Mouse (Mus musculus) kidney, adult 8-10 months (tissue): ENCODE results near the gene Fbxo47.
A peak's percentile ranks its signal among the peaks of the same experiment; 100 is the strongest.

Source experiments
- DNase-seq, 2 experiments: peaks; one replicate each; pipeline ENCODE4 v3.0.0; 2022

Gene Fbxo47

DNA sequence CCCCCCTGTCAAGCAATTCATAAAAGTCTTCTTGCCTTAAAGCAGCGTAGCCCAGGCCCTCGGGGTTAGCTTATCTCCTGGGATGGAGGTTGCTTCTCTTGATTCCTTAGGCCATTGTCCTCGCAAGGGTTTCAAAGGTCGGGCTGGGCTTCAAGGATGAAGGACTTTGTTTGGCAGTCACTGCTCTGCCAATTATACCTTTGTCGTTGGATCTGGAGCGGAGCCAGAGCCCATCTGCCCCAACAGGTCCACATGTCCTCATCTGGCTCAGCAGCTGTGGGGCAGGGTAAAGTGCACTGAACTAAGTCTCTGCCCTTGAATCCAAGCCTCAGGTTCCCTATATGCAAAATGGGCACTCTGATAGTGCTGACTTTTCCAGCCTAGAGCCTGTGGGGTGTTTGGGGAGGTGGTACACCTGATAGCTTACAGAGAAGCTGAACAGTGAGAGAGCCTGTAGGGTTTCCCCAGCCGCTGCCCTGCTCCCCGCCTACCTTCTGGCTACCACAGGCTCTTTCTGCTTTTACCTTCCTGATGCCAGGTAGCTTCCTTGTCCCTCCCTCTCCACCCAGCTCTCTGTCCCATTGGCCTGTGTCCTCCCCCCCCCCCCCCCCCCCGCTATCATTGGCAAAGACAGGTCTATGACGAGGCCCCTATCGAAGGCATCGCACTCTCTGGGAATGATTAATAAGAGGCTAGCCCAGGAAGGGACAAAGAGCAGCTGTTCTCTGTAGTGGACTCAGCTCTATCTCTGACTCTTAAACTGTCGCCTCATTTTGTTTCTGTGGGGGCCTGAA is 72.2 kb downstream of the Fbxo47 start:
- peak; percentile 90 to 91 for DNase-seq

DNA sequence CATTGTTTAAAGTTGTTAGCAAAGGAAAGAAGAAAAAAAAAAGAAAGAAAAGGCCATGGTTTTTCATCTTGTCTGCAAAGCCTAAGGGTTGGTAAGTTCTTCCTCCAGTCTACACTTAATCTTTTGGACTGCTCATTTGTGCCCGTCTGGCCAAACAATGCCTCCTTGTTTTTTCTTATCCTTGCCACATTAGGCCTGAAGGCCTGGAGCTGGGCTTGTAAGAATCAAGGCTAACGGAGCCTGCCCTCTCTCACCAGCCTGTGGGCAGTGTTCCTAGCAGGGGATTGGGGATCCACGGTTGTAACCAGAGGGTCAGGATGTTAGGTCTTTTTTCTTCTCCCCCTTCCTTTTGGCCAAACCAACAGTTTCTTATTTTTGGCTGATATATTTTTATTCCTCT is 73.0 kb downstream of the Fbxo47 start:
- DNase-seq, result no peak

DNA sequence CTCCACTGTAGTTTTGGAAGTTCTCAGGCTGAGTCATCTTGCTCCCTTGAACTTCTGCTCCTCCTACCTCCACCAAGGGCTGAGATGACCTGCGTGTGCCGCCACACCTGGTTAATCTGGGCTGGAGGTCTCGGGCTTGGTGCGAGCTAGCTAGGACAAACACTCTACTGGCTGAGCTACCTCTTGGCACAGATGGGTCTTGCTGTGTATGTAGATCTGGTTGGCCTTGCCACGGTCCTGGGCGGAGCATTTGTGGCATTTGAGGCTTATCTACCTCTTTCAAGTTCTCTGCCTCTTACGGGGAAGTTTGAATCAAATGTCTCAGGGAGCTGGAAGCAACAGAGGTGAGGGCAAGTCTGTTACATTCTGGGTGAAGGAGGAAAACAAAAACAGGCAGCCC is 73.6 kb downstream of the Fbxo47 start:
- DNase-seq, result peak in 1 of 2 experiments; percentile 51

DNA sequence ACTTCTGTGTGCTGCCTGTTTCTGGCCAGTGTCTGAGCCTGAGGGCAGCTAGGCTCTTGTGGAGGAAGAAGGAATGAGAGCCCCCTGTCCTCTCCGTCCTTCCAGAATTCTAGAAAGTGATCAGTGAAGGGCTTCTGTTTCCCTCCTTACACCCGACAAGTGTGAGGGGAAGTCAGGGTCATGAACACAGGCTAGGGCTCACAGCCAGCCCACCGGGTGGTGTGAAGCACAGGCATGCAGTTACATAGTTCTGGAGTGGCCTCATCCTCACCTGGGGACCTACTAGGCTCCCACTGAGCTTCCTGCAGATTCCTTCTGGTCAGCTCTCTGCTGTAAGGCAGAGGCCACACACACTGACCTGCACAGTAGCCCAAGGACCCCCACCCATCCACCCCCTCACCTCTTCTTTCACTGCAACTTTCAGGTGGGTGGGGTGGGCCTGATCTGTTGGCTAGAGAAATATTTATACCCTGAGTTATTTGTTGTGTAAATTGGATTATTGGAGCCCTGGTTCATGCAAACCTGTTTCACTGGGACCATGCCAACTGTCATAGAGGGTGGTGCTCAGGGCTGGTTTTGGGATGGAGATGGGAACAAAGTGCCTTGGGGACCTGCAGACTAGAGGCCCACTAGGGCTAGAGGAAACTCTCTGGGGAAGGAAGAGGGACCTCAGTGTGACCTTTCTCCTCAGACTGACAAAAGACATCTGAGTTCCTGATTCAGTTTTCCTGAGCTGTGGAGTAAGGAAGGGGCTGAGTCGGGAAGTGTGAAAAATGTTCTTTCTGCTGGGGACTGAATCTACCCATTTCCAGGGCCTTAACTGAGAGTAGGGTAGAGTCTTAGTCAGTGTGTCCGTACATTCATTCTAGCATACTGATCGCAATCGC is 74.5 kb downstream of the Fbxo47 start:
- DNase-seq, result no peak

DNA sequence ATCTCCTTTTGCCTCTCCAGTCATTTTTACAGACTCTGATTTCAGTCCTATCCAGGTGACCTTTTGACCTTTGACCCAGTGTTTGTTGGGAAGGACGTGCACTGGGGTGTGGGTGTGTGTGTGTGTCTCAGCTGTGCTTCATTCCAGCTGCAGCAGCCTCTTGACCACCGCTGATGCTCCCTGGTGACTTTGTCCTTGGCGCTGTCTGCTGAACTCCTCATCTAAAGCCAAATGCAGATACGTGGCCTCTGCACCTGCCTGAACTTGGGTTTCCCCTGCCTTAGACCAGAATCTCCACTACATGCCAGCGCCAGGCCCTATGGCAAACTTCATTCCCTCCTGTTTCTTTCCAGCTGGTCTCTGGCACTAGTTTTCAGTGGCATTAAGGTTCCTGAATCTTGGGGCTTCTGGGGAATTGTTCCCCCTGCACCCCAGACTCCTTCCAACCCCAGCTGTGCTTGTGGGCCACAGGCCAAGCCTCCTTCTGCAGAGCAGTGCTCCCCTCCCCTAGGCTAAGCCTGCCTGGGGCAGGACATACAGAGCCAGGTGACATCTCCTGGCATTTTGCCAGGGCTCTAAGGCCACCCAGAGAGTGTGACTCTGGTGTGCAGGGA is 75.2 kb downstream of the Fbxo47 start:
- peak in 1 of 2 experiments; percentile 46 for DNase-seq

DNA sequence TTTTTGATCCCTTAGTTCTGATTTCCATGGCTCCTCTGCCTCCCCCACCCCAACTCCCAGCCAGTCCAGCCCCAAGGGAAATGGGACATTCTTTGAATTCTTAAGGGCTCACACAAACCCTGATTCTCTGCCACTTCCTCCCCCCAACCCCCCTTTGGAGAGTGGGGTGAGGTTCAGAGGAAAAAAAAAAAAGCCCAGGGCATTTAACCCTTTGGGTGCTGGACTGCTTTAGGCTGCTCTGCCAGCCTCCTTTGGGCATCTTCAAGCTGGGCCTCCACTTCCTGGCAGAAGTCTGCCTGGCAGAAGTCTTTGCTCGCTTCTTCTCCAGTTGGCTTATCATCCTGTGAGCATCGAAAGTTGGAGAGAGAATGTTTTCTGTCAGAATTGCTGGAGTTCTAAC is 75.9 kb downstream of the Fbxo47 start:
- DNase-seq, result peak; percentile 57 to 78

DNA sequence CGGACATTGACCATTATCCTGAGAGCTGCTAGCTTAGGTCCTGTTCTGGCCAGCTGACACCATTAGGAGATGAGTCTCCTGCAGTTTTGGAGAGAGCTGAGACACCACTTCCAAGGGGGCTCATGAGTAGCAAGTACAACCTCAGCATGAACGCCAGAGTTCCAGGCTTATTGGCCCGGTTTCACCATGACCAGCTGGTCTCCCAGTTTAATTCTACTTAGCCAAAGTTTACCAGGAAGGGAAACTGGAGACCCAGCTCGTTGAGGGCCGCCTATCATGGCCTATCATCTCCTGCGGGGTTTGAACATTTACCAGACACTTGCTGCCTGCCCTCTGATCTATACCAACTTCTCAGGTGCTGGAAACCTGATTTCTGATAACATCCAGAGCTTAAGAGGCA is 76.3 kb downstream of the Fbxo47 start:
- DNase-seq, result no peak

DNA sequence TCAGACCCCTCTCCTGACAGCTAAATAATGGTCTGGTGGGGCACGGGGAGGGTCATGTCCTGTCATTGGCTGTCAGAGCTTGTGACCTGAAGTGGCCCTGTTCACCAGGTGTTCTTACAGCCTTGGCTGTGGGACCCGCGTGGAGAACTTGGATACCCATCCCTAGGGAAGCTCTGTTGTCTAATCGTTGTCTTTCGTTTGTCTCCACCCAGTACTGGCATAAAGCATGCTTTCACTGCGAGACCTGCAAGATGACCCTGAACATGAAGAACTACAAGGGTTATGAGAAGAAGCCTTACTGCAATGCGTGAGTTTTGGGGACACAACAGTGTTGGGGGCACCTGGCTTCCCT is 77.4 kb downstream of the Fbxo47 start:
- DNase-seq, result no peak

DNA sequence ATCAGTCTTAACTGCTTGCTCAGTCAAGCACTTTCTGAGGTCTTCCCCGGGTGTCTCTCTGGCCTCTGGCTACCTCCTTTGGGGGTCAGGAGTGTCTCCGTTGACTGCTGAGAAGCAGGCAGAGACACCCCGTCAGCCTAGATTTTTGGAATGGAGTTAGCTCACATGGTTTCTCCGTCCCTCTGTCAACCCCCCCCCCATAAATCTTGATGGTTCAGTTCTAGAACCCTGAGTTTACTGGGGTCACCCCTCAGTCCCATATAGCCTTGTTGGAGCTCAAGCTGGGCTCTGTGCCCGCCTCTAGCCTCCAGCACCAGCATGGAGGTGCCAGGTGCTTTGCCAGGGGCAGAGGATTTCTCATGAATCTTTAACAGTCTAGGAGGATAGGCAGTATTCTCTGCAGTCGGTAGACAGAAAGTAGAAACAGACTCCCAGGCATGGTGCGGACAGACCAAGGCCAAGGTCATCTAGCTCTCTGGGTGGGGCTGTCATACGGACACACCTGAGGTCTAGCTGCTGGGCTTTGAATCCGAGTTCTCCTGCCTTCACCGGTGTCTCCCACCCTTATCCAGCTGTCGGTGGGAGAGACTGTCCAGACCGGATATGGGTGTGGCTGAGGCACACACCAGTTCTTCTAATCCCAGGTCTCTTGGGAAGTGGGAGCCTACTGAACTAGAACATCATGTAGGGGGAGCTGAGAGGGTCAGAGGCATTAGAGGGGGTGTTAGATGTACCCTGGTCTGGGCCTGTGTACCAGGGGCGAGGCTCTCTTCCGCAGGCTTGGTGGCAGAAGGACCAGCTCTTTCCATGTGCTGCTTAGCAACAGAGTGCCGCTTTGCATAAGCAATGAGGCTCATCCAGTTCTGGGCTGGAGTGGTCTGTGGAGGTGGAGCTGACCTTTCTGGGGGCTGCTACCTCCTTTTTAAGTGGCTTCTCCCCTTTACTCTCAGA is 78.0 kb downstream of the Fbxo47 start:
- peak in 1 of 2 experiments; percentile 43 for DNase-seq

DNA sequence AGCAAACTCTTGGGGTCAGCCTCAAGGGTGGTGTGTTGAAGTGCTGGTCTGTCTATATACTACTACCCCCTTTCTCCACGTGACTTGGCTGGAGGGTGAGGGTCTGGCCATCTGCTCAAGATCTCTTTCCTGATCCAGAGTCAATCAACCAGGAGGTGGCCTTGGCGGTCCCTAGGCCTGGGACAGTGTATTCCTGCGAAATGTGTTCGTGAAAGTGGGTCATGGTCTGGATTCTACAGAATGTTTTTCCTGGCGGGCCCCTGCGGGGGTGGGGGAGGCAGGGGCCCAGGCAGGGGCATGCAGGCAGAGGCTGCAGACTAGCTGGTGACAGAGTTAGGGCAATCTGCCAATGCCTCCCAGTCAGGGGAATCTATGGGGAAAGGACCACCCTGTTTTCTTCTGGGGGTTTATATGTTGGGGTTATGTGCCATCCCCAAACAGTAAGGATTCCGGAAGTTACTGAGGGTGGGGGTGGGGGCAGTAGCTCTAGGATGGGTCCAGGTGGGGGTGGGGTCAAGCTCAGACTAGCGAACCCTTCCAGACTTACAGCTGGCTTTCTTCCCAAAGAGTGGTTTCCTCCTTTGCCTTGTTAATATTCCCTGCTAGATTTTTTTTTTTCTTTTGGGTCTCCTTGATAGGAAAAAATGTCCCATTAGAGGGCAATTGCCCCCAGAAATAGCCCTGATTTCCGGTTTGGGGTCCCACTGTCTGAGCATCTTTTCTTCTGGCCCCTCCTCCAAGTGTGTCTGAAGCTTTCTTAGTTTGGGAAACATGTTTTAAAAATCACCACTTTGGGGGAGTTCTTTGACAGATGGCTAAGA is 78.9 kb downstream of the Fbxo47 start:
- DNase-seq, result no peak

DNA sequence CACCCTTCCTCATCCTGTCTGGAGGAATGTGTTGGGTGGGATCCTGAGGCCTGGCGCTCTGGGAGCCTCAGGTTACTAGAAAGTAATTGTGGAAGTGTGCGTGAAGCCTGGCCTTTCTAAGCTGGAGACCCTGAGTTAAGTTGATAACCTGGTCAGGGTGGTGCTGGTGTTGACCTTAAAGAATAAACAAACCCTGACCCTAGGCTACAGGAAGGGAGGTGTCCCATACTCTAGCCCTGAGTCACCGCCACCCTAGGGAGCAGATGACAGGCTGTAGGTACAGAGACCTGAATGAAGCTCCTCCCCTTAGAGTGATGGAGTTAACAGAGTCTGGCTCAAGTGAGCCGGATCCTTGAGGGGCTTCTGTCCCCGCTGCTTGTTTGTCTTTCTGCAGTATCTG is 80.1 kb downstream of the Fbxo47 start:
- DNase-seq, result no peak
